Mouse (Mus musculus) adrenal gland, adult 2 months (tissue): Measurements from ENCODE around the gene Auts2. TPM values are rescaled to one million over a fixed set of nuclear protein-coding genes. Genes with fewer than 3 reads are reported as not detected.

Experiments
- DNase-seq: peaks from one replicate; pipeline ENCODE4 v3.0.0; 2021
- polyA plus RNA-seq: library from polyadenylated mRNA; depleted of rRNA; stranded (reverse); fragments of >200 nt; gene quantifications from 2 replicates; pipeline ENCODE4 v1.2.3, GENCODE M21; 2012
- total RNA-seq, 2 experiments: library from RNA; stranded (reverse); gene quantifications; 2 replicates each; pipeline ENCODE4 v1.2.3; 2021

The Auts2 gene
- total and polyA plus RNA-seq, 3 experiments = 20.2 to 51.6 (median 46.3) TPM

DNA sequence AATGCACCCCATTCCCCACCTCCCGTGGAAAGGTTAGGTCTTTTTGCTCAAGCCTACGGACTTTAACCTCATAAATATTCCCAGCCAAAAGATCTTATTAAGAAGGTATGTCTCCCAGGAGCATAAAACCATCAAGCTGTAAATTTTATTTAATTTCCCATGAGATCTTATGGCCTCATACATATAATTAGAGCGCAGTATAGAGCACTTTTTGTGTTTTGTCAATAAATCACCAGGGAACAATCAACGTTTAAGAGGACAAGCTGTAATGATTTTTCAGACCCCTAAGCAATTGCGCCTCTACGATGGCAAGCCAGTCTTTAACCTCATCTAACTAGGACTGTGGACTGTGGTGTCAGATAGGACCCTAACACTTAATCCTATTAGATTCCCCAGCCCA, 820.4 kb downstream of the Auts2 start:
- DNase-seq = no peak

DNA sequence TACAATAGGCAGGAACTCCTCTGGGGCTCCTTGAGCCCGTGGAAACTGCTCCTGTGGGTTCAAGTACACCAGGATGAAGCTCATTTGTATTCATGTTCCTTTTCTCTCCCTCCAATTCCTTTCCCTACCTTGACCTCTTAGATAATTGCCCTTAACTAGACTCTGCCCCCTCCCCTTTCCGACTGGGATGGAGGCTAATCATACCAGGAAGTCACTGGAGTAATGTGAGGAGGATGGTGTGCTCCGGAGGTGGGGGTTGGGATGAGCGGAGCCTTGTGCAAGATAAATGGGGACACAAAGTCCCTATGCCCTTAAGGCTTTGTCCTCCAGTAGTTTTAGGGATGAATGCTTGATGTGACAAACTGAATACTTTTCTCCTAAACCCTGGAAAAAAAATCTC, 820.8 kb downstream of the Auts2 start:
- no peak for DNase-seq

- DNase-seq = no peak
Measured at GRCm38 (mm10) chr5:131718013-131718412, 825.1 kb downstream of the Auts2 start.

DNA sequence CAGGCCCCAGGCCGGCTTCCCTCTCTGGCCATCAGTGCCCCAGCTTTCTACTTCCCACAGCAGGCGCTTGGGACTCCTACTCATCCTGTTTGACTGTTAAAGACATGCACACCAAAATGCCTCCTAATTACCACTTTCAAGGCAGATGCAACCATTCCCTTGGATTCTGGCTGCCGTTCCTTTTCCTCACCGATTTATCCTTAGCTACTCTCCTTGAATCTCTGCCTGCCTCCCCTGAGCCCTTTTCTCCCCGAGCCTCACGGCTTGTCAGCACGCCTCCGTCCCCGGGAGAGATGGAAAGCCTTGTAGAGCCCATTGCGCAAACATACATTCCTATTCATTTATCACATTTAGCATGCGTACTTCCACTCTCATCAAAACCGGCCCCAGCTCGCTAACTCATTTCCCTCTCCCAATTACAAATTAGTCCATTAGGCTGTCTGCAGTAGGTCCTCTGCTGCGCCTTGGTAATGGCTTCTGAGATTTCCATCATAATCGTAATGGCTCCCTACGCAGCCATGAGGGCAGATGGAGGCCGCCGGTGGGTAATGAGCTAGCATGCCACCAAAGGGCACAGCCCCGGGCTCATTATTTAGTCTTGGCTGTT, 825.7 kb downstream of the Auts2 start:
- DNase-seq = no peak

DNA sequence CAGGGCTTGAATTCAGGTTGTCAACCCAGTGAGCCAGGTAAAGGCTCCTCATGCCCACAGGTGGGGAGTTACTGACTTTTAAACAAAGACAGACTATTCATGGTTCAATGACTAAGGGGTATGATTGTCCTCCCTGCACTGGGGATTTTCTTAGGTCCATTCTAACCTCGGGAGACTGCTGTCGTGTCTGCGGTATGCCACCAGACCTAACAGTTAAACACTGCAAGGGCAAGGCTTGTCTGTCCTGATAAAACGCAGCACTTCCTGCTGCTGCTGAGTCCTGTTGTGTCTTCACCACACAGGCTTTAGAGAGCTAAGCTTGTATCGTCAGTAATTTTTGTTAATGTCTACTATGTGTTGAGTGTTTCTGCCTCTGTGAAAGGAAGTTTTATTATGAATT, 828.2 kb downstream of the Auts2 start:
- DNase-seq = no peak

GRCm38 (mm10) chr5:131712441-131712840, 830.7 kb downstream of the Auts2 start:
- no peak for DNase-seq

DNA sequence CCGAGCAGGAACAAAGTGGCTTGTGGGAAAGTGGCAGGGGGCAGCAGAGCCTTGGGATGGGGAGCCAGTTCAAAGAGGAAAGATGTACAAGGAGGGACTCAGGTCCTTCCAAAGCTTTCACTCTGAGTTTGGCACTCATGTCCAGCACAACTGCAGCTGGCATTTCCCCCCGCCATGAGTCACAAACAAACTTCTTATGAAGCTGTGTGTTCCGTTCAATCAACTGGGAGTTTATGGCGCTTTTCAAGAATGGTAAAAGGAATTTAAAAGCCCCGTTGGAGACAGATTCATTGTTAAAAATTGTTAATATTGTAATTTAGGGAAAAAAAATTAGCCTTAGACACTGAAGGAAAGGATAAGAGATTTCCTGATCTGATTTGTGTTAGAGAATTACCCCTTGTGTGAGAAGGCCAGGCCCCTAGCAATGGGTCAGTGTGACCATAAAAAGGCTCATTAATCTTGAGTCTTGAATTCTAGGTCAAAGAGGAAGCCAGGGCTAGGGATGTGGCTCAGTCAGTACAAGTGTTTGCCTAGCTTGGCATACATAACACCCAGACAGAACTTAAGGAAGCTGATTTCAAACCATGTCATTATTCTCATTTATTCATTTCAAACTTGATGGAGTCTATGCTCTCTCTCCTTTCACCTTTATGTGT, 831.5 kb downstream of the Auts2 start:
- peak; percentile 38 for DNase-seq

DNA sequence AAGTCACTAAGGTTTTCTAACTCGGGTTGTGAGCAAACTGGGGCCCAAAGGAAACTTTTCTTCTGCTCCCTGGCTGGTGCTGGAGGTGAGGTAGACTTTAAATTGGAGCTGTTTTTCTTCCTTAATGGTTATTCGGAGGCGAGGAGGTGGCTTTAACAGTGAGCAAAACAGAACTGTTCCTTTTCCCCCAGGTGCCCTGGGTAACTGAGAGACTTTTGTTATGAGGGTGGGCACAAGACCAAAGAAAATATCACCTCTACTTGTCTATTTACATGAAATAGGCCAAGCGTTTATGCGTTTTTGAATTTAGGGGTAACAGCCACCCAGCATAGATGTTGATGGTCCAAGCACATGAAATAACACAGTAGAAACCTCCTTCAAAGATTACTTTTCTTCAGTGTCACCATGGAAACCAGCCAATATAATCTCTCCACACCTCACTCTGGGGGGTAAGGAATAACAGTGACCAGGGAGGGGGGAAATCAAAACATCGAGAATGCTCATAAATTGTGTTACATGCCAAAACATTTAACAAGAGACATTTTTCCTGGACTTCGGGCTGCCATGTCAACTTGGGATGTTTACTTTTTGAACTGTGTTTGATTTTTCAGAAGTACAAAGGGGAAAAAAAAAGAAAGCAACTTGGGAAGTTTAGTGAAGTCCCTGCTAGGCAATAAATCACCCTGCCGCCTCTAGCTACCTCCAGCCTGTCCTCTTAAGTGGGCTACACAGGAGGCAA, 832.2 kb downstream of the Auts2 start:
- peak; percentile 8 for DNase-seq

DNA sequence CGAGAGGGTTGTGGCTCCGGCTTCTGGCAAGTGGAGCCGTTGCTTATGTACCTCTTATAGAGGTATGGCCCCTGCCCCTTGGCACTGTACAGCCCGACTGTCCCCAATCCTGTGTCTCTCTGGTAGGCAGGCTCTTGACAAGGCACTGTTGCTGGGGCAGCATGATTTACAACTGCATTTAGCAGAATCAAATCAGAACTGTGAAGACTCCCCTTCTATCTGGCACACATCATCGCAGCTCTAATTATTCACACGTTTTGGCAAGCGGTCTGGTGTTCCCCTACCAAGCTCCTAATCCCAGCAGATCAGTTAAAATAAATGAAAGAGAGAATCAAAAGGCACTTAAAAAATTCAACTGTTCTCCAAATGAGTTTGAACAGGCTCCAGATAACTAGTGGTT, 835.7 kb downstream of the Auts2 start:
- DNase-seq = no peak

DNA sequence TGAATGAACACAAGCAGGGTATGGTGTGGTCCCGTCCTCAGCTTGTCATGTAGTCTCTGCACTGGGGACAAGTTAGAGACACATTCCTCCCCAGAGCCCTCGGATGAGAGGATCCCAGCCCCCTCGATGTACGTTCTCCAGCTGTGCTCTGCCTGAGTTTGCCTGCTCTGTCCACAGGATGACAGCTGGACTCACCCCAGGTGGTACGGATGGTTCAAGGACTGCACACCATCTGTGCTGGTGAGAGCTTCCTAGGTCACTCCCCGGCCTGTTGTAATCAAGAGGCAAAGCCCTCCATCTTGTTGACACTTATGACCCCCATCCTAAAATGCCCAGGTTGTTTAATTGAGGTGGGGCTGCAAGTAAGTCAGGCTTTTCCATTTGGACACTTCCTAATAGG, 839.4 kb downstream of the Auts2 start:
- DNase-seq = no peak

GRCm38 (mm10) chr5:131702840-131703392, 840.2 kb downstream of the Auts2 start:
- no peak for DNase-seq

GRCm38 (mm10) chr5:131698900-131699299, 844.2 kb downstream of the Auts2 start:
- DNase-seq = no peak

- DNase-seq = peak; percentile 41
Measured at GRCm38 (mm10) chr5:131690781-131691180, 852.4 kb downstream of the Auts2 start.

- DNase-seq = no peak
Measured at GRCm38 (mm10) chr5:131686956-131687618, 856.1 kb downstream of the Auts2 start.

DNA sequence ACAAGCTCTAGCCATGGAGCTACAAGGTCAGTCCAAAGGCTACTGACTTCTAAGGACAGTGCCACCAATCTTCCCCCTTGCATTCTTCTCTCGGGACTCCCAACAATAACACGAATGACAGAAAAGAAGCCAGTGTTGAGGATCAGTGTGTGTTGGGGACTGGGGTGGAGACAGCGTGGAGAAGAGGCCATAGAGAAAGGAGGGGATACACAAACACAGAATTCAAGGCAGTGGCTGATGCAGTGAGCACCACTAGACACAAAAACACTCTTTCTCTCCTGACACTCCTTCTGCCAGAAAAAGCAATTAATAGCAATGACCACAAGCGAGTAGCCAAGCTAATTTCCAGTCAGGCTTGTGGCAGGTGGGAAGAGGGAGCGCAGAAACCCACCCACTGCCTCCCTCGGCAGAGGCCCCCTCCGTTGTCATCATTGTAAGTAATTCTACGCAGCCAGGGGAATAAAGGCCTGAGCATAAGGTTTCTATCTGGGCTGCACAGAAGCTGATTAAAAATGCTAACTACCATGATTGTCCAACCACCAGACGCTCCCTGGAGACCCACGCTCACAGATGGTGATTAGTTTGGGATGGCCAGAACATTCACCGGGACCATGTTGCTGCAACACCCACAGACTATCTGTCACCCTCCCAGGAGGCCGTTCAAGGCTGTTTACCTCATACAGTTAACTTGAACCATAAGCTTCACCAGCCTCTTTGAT, 862.9 kb downstream of the Auts2 start:
- no peak for DNase-seq

GRCm38 (mm10) chr5:131679523-131679922, 863.6 kb downstream of the Auts2 start:
- DNase-seq = no peak

- no peak for DNase-seq
Measured at GRCm38 (mm10) chr5:131677518-131677917, 865.6 kb downstream of the Auts2 start.

DNA sequence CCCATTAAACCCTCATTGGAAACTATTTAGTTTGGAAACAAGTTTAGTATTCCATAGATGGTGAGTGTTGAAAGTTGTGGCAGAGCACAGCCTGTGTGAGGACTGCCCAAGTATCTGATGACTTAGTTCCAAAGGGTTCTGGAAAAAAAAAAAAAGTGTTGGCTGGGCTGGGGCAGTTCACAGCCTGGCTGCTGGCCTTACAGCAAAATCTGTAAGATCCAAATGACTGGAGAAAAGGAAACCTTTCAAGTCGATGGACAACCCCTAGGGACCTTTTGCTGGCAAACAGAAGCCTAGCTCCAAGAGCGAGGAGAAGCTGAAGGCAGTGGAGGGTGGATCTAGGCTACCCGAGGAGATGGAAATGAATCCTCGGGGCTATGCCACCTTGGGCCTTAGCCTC, 869.4 kb downstream of the Auts2 start:
- DNase-seq = peak; percentile 26

DNA sequence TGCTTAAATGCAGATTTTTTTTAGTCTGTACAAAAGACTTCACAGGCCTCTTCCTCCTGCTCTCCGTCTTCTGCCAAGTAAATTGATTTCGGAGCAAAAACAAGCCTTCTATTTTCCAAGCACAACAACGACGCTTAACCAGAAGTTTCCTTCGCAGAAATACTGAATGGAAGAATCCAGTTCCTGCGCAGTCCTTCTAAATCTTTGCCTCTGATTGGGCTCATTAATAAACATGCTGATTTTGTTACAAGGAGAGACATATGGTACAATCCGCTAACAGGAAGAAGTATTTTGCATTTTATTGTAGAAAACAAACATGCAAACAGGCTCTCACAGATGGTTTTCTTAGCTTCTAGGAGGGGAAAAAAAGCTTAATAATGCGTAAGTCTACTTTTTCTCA, 878.1 kb downstream of the Auts2 start:
- no peak for DNase-seq

- no peak for DNase-seq
Measured at GRCm38 (mm10) chr5:131664657-131665056, 878.5 kb downstream of the Auts2 start.

DNA sequence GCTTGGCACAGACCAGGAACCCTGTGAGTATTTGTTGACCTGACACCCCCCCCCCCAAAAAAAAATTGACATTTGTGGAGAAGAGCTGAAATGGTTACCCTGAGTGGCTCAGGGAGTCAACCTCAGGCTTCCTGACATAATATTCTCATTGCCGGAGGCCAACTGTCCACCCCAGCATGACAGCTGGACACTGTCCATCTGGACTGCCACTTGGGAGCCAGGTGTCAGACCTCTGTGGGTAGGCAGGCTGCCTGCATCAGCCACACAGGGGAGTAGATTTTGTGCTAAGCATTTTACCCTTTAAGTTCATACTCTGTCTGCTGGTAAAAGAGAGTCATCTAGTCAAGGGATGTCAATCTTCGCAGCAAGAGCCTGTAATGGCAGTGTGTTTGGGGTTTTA, 880.5 kb downstream of the Auts2 start:
- DNase-seq = no peak
